ENCODE assay signal across 16 mouse cellular contexts in the genomic region with DNA sequence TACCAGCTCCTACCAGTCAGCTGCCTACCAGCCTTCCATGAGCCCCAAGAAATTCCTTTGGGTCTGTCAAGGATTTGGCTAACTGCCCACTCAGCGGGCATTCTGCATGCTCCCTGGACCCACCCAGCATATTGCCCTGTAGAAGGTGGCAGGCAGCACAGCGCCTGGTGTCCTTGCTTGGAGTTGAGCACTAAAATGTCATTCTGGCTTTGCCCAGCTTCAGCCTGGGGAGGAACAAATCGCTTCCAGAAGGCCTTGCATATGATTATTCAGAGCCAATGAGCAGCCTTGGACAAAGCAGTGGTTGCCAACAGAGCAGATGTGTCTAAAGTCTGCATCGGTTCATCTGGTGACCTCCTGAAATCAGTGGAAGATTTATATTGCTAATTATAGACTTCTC.
A peak's percentile ranks its signal among the peaks of the same experiment; 100 is the strongest.
DNase-seq lines count a peak whose midpoint lies in the region; ATAC-seq and TF ChIP-seq lines count a peak whose summit lies in the region.
"Had no signal": no experiment of that assay in that cellular context is flagged by ENCODE, and none has a peak within 500 bp of the region (broad histone marks: within the 10 kb centered on the region; RNA-seq: fewer than 3 reads in every experiment).

No protein-coding gene starts in this region.

- no peak for DNase-seq in hindbrain, embryonic 11.5 days (ENCODE audit: low spot score)
- peak; percentile 33 for DNase-seq in liver, adult 2 months (ENCODE audit: extremely low read depth, low read depth, low spot score)
- DNase-seq in liver = no peak
- no peak for DNase-seq in layer of hippocampus, adult 11-12 months (ENCODE audit: low spot score)
- DNase-seq: cerebellum, adult 11 months; gastrocnemius, postnatal 10 days; heart, postnatal 10 days; layer of hippocampus, adult 9-11 months; right cerebral cortex, postnatal 4 days had no signal

- TF ChIP-seq POLR2A in liver, adult 2 months (IDR thresholded peaks at IDR 0.05; ENCODE audit: extremely low read depth, insufficient read depth, low read length) = no peak

- H3K9me3 ChIP-seq in hindbrain, embryonic 12.5 days (replicated peaks) = no peaks in the 10 kb centered on the region
- no peaks in the 10 kb centered on the region for H3K9me3 ChIP-seq in hindbrain, embryonic 11.5 days (ENCODE audit: control insufficient read depth, low read length)
- H3K9me3 ChIP-seq in hindbrain, embryonic 16.5 days (ENCODE audit: control insufficient read depth, low read length) = no peaks in the 10 kb centered on the region
- no peaks in the 10 kb centered on the region for H3K9me3 ChIP-seq in neural tube, embryonic 14.5 days (ENCODE audit: control insufficient read depth, low read length)
- H3K9me3 ChIP-seq: embryonic facial prominence, embryonic 13.5 days; G1E; lung, embryonic 15.5 days had no signal

- no peaks in the 10 kb centered on the region for H3K36me3 ChIP-seq in hindbrain, embryonic 12.5 days
- no peaks in the 10 kb centered on the region for H3K36me3 ChIP-seq in hindbrain, embryonic 11.5 days (ENCODE audit: control insufficient read depth, insufficient read depth, low read length)
- no peaks in the 10 kb centered on the region for H3K36me3 ChIP-seq in liver, adult 2 months (ENCODE audit: control insufficient read depth, insufficient read depth, low read length)
- H3K36me3 ChIP-seq in hindbrain, embryonic 16.5 days (ENCODE audit: control insufficient read depth, insufficient read depth, low read length) = no peaks in the 10 kb centered on the region
- no peaks in the 10 kb centered on the region for H3K36me3 ChIP-seq in neural tube, embryonic 14.5 days (ENCODE audit: control insufficient read depth, insufficient read depth, low read length)
- H3K36me3 ChIP-seq: embryonic facial prominence, embryonic 13.5 days; G1E; lung, embryonic 15.5 days had no signal

- H3K27ac ChIP-seq in hindbrain, embryonic 12.5 days = no peak overlapping the region
- no peak overlapping the region for H3K27ac ChIP-seq in hindbrain, embryonic 11.5 days (ENCODE audit: low read depth, low read length)
- H3K27ac ChIP-seq in liver, adult 2 months (replicated peaks; ENCODE audit: insufficient read depth, low read depth, low read length) = no peak overlapping the region
- no peak overlapping the region for H3K27ac ChIP-seq in hindbrain, embryonic 16.5 days (ENCODE audit: low read depth, low read length)
- H3K27ac ChIP-seq in neural tube, embryonic 14.5 days (ENCODE audit: low read depth, low read length) = no peak overlapping the region
- H3K27ac ChIP-seq: embryonic facial prominence, embryonic 13.5 days; lung, embryonic 15.5 days had no signal

- no peak for TF ChIP-seq CTCF in liver, adult 2 months (IDR thresholded peaks at IDR 0.05; ENCODE audit: low read depth, low read length)

- WGBS in hindbrain, embryonic 12.5 days = 56% methylated on average over 4 of the region's 4 CpGs
- 58% methylated on average over 4 of the region's 4 CpGs for WGBS in hindbrain, embryonic 11.5 days
- 45% methylated on average over 4 of the region's 4 CpGs for WGBS in liver, adult 2 months
- WGBS in hindbrain, embryonic 16.5 days = 39% methylated on average over 4 of the region's 4 CpGs
- 49% methylated on average over 4 of the region's 4 CpGs for WGBS in neural tube, embryonic 14.5 days

- no peaks in the 10 kb centered on the region for H3K79me2 ChIP-seq in liver, adult 2 months (ENCODE audit: control insufficient read depth, insufficient read depth, low read length)

- H3K27me3 ChIP-seq in hindbrain, embryonic 12.5 days = peaks cover 60% of the 10 kb centered on the region
- peaks cover 29% of the 10 kb centered on the region for H3K27me3 ChIP-seq in hindbrain, embryonic 11.5 days (ENCODE audit: control insufficient read depth, insufficient read depth, low read length)
- H3K27me3 ChIP-seq in liver, adult 2 months (ENCODE audit: control insufficient read depth, insufficient read depth, low read length) = no peaks in the 10 kb centered on the region
- H3K27me3 ChIP-seq in hindbrain, embryonic 16.5 days (replicated peaks; ENCODE audit: control insufficient read depth, insufficient read depth, low read length) = peaks cover 5% of the 10 kb centered on the region
- H3K27me3 ChIP-seq in neural tube, embryonic 14.5 days (ENCODE audit: control insufficient read depth, insufficient read depth, low read length) = peaks cover 3% of the 10 kb centered on the region; the same call in 1 of the 2 replicates
- H3K27me3 ChIP-seq: lung, embryonic 15.5 days had no signal

- no peak overlapping the region for H3K9ac ChIP-seq in hindbrain, embryonic 12.5 days
- no peak overlapping the region for H3K9ac ChIP-seq in hindbrain, embryonic 11.5 days (ENCODE audit: low read depth, low read length)
- H3K9ac ChIP-seq in liver, adult 2 months (ENCODE audit: low read depth, low read length) = no peak overlapping the region
- no peak overlapping the region for H3K9ac ChIP-seq in hindbrain, embryonic 16.5 days (ENCODE audit: low read depth, low read length)
- no peak overlapping the region for H3K9ac ChIP-seq in neural tube, embryonic 14.5 days (replicated peaks; ENCODE audit: low read depth, low read length)
- H3K9ac ChIP-seq: embryonic facial prominence, embryonic 13.5 days; lung, embryonic 15.5 days had no signal

- peaks cover 3% of the 10 kb centered on the region for H3K4me1 ChIP-seq in hindbrain, embryonic 12.5 days
- H3K4me1 ChIP-seq in hindbrain, embryonic 11.5 days (replicated peaks; ENCODE audit: control insufficient read depth, insufficient read depth, low read length) = peaks cover 2% of the 10 kb centered on the region; the same call in 1 of the 2 replicates
- H3K4me1 ChIP-seq in liver, adult 2 months (ENCODE audit: control insufficient read depth, insufficient read depth, low read length) = peaks cover 14% of the 10 kb centered on the region
- no peaks in the 10 kb centered on the region for H3K4me1 ChIP-seq in hindbrain, embryonic 16.5 days (ENCODE audit: control insufficient read depth, insufficient read depth, low read depth, low read length)
- no peaks in the 10 kb centered on the region for H3K4me1 ChIP-seq in neural tube, embryonic 14.5 days (ENCODE audit: control insufficient read depth, insufficient read depth, low read length)
- H3K4me1 ChIP-seq: embryonic facial prominence, embryonic 13.5 days had no signal

- no peak overlapping the region for H3K4me2 ChIP-seq in hindbrain, embryonic 12.5 days (replicated peaks)
- no peak overlapping the region for H3K4me2 ChIP-seq in hindbrain, embryonic 11.5 days (replicated peaks; ENCODE audit: low read depth, low read length)
- no peak overlapping the region for H3K4me2 ChIP-seq in hindbrain, embryonic 16.5 days (ENCODE audit: low read length)
- H3K4me2 ChIP-seq in neural tube, embryonic 14.5 days (ENCODE audit: low read depth, low read length) = no peak overlapping the region
- H3K4me2 ChIP-seq: embryonic facial prominence, embryonic 13.5 days; liver, embryonic 11.5 days; lung, embryonic 15.5 days had no signal

- H3K4me3 ChIP-seq in hindbrain, embryonic 12.5 days = no peak overlapping the region
- H3K4me3 ChIP-seq in hindbrain, embryonic 11.5 days (ENCODE audit: low read depth, low read length) = no peak overlapping the region
- H3K4me3 ChIP-seq in liver, adult 2 months (ENCODE audit: insufficient read depth, low read depth, low read length) = no peak overlapping the region
- no peak overlapping the region for H3K4me3 ChIP-seq in hindbrain, embryonic 16.5 days (ENCODE audit: low read length)
- H3K4me3 ChIP-seq in neural tube, embryonic 14.5 days (ENCODE audit: low read depth, low read length) = no peak overlapping the region
- H3K4me3 ChIP-seq: embryonic facial prominence, embryonic 13.5 days; lung, embryonic 15.5 days had no signal

- 0 out of 2 replicates have a peak, but pooled peaks have one; percentile 6 for ATAC-seq in hindbrain, embryonic 12.5 days (ENCODE audit: low FRiP score)
- no peak for ATAC-seq in hindbrain, embryonic 11.5 days (ENCODE audit: low FRiP score)
- ATAC-seq in hindbrain, embryonic 16.5 days = peak; percentile 80
- ATAC-seq in neural tube, embryonic 14.5 days (ENCODE audit: low read depth) = peak; percentile 60; the same call in 1 of the 2 replicates
